Mouse (Mus musculus): ENCODE measurements around the gene Hist1h2ab.

DNA sequence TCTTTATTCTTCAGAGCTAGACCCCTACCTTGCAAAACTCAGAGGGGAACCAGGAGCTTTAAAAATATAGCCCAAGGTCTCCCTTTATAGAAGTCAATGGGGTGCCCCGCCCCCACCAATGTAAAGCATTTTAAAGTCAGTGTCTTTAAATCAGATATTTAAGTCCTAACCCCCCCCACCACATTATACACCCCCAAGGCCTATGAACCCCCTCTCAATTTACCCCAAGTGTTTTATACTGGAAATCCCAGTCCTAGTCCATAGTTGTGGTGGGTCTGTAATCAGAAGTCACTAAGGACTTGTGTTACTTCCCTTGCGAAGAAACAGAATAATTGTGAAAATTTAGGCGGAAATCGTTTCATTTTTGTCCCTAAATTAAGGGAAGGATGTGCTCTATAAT, 12.9 kb upstream of the Hist1h2ab start:
- TF ChIP-seq POLR2A (IDR thresholded peaks at IDR 0.05; ENCODE audit: control insufficient read depth in 1 of 2, insufficient read depth in 1 of 2, low read depth in 1 of 2, low read length in 2 of 2, poor library complexity in 1 of 2) (no peak), MEF2A (IDR thresholded peaks at IDR 0.05; ENCODE audit: extremely low read depth, insufficient replicate concordance, low read depth, low read length, poor library complexity, severe bottlenecking) (no peak), MXI1 (IDR thresholded peaks at IDR 0.05; ENCODE audit: low read depth, low read length) (no peak), MYC (IDR thresholded peaks at IDR 0.05; ENCODE audit: low read depth, low read length) (no peak), CTCF (IDR thresholded peaks at IDR 0.05 in 2 of 3, conservative IDR thresholded peaks at IDR 0.05 in 1 of 3; ENCODE audit: control insufficient read depth in 1 of 3, insufficient read depth in 1 of 3, low read depth in 2 of 3, low read length in 3 of 3, poor library complexity in 1 of 3, severe bottlenecking in 1 of 3) (no peak), EP300 (IDR thresholded peaks at IDR 0.05; ENCODE audit: low read depth in 1 of 2, low read length in 2 of 2) (no peak), ZC3H11A (IDR thresholded peaks at IDR 0.05; ENCODE audit: low read depth, low read length) (no peak), ETS1 (IDR thresholded peaks at IDR 0.05; ENCODE audit: low read depth, low read length) (no peak), MAZ (IDR thresholded peaks at IDR 0.05; ENCODE audit: low read depth, low read length) (no peak), RCOR1 (IDR thresholded peaks at IDR 0.05; ENCODE audit: low read depth, low read length) (no peak), UBTF (IDR thresholded peaks at IDR 0.05; ENCODE audit: borderline replicate concordance, insufficient read depth, low read depth, low read length) (no peak), HCFC1 (IDR thresholded peaks at IDR 0.05; ENCODE audit: low read depth, low read length) (no peak)

Data from MEL (cell line).